Mouse (Mus musculus): ENCODE measurements around the gene Erc2.
"Not testable (repeated sequence)": the region's sequence is repeated elsewhere in the genome, so short reads cannot be mapped to it uniquely, and the experiment has no call there.

Gene Erc2

GRCm38 (mm10) chr14:27846875-27847274 is 224.6 kb downstream of the Erc2 start:
- DNase-seq: no peak

DNA sequence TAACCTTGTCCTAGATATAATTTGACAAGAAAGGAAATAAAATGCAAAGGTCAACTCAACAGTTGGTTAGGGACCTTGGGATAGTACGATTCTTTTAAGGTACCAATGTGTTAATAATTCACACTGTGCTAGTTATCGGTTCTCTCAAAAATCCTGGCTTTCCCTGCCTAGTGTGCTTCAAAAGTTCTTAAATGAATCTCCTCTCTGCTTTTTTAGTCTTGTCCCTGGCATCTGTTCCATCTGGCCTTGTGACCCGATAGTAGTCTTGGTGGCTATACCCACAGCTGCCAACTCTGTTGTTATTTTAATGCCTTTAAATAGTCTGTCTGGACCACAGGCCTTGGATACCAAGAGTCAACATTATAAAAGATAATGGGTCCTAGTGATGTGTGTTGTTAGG is 225.1 kb downstream of the Erc2 start:
- DNase-seq: no peak

- DNase-seq: no peak
These were observed 229.0 kb downstream of the Erc2 start for GRCm38 (mm10) chr14:27851231-27851630.

DNA sequence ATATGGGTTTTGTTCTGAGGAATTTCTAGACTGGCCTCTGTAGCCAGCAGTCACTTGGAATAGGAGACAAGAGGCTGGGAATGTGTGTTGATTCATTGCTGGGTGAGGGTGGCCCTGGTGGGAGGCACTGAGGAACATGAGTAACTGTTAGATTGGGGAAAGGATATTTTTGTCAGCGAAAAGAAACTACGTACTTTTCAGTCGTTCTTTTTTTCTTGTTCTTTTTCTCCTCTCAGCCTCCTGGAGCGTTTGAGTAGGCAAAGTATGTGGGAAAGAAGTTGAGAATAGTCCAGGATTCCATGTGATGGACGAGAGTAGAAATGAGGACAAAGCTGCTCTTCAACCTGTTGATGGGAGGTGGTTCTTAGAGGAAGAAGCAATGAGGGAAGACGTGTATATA is 230.4 kb downstream of the Erc2 start:
- no peak for DNase-seq

GRCm38 (mm10) chr14:27860371-27861046 is 238.3 kb downstream of the Erc2 start:
- DNase-seq: no peak

DNA sequence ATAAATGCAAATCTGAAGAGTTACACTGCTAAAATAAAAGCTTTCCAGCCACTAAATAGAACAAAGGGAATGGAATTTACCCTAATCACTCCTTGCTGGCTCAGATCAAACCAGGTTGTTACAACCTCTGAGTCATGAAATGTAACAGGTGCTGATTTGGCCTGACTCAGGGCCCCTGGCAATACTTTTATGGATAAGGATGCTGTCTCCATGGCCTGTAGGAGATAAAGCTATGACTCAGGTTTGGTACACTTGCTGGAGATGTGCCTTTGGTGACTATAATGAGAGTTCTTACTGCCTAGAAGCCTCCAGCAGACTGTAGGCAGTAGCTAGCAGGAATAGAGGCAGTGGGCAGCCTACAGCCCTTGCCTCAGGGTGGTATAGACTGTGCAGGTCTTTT is 240.1 kb downstream of the Erc2 start:
- no peak for DNase-seq

- peak; percentile 32 for DNase-seq
These were observed 245.2 kb downstream of the Erc2 start for GRCm38 (mm10) chr14:27867386-27867785.

GRCm38 (mm10) chr14:27873619-27874018 is 251.4 kb downstream of the Erc2 start:
- DNase-seq: peak; percentile 8

GRCm38 (mm10) chr14:27875991-27876411 is 253.8 kb downstream of the Erc2 start:
- peak; percentile 22 for DNase-seq

GRCm38 (mm10) chr14:27881972-27882371 is 259.7 kb downstream of the Erc2 start:
- DNase-seq: no peak

DNA sequence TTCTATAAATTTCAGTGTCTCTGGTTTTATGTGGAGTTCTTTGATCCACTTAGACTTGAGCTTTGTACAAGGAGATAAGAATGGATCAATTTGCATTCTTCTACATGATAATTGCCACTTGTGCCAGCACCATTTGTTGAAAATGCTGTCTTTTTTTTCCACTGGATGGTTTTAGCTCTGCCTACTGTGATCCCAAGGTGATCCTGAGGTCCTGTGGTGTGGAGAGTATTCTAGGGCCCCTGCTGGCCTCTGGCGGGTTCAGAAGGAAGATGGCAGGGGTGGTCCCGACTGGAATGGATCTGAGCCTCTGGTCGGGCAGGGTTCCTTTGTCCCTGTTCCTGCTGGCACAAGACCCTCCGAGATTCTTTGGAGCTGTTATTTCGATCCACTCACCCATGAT is 264.1 kb downstream of the Erc2 start:
- DNase-seq: not testable (repeated sequence)

DNA sequence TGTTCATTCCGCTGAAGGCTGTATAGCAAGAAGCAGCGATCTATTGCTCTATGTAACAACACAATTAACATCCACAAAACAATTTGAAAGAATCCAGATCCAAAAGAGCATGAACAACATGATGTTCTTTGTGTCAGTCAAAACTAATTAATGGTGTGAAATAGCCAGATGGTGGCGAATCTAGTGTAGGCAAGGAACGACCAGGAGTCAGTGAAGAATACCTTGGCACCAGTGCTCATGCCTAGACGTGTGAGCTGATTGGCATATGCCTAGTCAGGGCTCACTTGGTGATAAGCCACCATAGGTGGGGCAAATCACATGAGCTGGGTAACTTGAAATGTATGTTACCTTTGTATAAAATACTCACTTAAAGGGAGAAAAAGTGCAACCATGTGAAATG is 265.3 kb downstream of the Erc2 start:
- DNase-seq: peak; percentile 55

- DNase-seq: no peak
These were observed 267.4 kb downstream of the Erc2 start for GRCm38 (mm10) chr14:27889650-27890049.

GRCm38 (mm10) chr14:27892416-27892815 is 270.2 kb downstream of the Erc2 start:
- DNase-seq: no peak

DNA sequence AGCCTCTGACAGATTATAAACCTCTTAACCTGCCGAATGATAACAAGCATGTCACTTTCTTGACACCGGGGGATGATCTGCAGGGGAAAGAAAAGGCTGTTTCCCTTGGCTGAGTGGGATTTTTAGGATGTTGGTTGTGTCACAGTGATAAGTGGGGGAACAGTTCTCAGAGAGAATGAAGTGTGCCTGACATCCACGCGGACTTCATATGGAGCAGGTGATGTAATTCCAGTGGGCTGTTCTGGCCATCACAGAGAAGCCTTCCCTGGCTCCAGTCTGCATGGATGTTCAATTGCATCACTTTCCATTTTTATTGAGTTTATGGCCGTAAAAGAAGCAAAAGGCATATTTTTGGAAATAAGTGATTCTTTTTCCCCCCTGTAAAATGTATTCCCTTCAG is 279.5 kb downstream of the Erc2 start:
- DNase-seq: no peak

DNA sequence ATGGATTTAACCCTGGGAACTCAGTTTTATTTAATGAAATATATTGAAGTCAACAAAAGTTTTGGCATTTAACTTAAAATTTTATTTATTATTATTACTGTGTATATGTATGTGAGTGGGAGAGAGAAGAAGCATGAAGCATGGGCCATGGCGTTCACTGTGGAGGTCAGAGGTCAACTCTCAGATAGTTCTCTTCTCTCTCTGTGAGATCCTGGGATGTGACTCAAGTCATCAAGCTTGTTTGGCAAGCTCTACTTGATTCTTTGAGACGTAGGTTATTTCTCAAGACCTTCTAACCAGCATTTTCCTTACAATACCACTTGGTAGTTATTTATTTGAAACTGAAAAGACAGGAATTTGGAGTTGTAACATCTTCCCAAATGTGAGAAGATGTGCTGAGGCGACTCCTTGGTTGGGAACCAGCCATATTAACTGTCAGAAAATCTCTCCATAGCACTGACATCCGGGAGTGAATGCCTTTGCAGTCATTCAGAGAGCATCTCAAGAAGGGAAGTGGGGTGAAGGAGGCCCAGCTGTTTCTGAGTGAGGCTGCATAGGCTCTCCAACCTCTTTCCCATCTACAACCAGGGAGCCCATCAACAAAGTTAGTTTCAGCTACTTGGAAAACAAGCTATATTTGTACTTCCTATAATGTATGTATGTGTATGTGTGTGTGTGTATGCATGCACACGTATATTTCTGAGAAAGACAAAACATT is 299.6 kb downstream of the Erc2 start:
- DNase-seq: no peak

DNA sequence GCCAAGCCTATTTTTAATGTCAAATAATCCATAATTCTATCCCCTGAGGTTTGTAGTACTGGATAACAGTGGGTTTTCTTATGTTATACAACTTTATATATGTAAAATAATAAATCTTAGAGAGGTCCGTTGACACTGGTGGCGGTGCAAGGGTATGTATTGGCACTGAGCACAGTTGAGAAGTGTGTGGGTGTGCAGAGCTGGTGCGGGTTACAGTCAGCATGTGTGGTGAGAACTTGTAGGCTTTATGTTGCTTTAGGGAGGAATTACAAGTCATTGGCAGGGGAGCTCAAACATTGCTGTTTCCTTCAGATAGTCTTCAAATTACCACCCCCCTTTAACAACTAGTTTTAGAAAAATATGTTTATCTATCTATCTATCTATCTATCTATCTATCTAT is 305.1 kb downstream of the Erc2 start:
- no peak for DNase-seq

DNA sequence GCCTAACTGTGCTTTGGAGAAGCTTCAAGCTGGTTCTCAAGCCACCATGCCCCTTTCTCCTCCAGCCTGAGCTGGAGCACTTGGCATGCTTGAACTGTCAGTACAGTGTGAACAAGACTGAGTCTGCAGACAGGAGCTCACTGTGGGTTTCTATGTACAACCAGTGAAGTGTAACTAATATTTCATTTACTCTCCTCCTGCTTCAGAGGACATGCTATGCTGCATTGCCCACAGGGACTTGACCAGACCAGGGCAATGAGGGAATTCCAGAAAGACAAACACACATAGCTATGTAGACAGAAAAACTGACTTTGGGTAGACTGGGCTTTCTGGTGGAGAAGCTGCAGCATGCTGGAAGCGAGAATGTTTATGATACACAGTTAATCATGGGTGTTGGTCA is 311.3 kb downstream of the Erc2 start:
- DNase-seq: peak; percentile 53

- no peak for DNase-seq
These were observed 313.5 kb downstream of the Erc2 start for GRCm38 (mm10) chr14:27935714-27936113.

DNA sequence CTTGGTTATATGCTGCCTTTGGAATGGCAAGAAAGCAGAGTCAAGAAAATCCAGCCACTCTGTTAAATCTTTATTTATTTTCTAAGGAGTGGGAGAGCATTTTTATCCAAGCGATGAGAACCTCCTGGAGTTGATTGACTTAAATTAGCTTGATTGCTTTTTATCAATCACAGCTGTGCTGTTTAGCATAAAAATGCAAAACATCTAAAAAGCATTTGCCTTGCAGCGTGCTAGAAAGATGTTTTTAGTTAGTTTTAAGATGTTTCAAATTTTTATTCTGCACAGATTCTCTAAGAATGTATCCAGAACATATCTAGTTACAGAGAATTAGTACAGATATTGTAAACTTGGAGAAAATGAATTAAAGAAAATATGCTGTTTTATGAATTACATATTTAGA is 315.7 kb downstream of the Erc2 start:
- DNase-seq: no peak

- no peak for DNase-seq
These were observed 323.0 kb downstream of the Erc2 start for GRCm38 (mm10) chr14:27945276-27945675.

GRCm38 (mm10) chr14:27946211-27946610 is 324.0 kb downstream of the Erc2 start:
- DNase-seq: no peak

GRCm38 (mm10) chr14:27948391-27948790 is 326.2 kb downstream of the Erc2 start:
- DNase-seq: peak; percentile 45

DNA sequence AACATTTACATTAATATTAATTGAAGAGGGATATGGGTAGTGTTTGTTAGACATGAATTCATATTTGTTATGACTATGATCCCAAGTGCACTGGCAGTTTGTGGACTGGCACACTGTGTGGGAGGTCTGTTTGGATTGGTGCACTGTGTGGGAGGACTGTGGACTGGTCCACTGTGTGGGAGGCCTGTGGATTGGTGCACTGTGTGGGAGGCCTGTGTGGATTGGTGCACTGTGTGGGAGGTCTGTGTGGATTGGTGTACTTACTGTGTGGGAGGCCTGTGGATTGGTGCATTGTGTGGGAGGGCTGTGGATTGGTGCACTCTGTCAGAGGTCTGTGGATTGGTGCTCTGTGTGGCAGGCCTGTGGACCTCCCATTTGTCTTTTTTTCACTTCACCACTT is 331.6 kb downstream of the Erc2 start:
- no peak for DNase-seq

DNA sequence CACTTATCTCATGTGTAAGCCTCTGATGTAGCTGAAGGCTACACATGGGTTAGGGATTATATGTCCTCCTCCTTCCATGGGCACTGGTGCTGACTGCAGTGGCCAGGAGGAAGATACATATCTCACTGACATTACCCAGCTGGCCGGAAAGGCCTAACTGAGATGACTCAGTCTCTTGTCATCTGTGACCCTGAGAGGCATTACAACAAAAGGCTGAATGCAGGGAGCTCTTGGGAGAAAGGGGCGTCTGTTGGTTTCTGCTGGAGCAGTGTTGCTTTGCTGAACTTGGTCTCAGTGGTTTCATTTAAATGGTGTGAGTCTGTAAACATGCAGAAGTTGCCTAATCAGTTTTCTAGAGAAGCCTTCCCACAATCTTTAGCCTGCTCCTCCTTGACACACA is 334.6 kb downstream of the Erc2 start:
- DNase-seq: no peak
